Mouse (Mus musculus): ENCODE results near the gene Fam3b. TPM values are rescaled to one million over a fixed set of nuclear protein-coding genes. Genes with fewer than 3 reads are reported as not detected.

The Fam3b gene
- not detected for total RNA-seq (2022)

GRCm38 (mm10) chr16:97514099-97514940 is at the start of gene Fam3b:
Gene Fam3b, minus strand, starts transcription at chr16:97514816.
- no peak for DNase-seq (ENCODE audit: low spot score in 2 of 2)

DNA sequence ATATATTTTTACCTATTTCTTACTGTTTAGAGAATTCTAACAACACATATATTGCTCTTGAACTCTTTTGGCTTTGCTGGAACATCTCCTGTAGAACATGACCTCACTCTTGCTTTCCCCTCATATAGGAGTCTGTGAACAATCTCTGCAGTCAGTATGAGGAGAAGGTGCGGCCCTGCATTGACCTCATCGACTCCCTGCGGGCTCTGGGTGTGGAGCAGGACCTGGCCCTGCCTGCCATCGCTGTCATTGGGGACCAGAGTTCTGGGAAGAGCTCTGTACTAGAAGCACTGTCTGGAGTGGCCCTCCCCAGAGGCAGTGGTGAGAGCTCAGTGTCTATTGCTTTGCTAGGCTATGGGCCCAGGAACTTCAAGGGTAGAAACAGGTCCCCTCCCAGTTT is 29.7 kb upstream of the Fam3b start:
- no peak for DNase-seq (ENCODE audit: low spot score in 2 of 2)

DNA sequence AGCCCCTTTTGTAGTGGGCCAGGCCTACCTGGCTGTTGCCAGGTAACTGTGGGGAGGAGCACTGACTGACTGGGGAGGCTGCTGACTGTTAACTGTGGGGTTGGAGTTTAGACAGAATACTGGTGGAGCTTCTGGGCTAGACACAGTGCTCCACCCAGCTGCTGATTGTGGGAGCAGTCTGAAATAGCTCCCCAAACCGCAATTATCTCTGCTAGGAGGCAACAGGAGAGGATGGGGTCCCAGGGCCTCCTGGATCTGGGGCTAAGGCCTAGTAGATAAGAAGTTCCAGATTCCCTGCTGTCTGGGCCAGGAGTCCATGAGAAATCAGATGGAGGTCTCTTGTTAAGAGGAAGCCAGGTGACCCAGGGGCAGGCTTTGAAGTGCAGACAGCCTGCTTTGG is 22.2 kb upstream of the Fam3b start:
- no peak for DNase-seq (ENCODE audit: low spot score in 2 of 2)

GRCm38 (mm10) chr16:97535808-97536413 is 21.3 kb upstream of the Fam3b start:
- DNase-seq (ENCODE audit: low spot score in 2 of 2), result peak; percentile 8 to 12

DNA sequence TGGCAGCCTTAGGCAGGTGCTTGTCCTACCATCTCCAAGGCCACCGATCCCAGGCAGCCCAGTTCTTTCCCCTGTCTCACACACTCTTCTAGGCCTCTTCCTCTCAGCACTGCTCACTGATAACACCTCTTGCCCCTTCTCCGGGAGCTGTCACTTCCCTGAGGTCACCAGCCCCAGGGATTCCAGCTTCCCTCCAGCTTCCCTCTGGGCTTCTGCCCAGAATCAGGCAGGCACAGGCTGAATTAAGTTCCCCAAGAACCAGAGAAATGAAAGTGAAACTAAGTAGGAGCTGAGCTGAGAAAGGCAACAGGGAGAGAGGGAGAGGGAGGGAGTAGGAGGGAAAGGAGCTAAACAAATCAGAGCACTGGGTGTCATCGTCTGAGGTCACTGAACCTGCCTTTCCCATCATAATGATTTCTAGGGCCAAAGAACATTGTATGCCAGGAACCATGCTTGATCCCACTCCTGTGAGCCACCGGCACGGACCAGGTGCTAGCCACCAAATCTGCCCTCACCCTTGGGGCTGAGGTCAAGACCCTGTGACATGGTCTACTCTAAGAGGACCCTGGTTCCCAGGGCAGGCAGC is 20.4 kb upstream of the Fam3b start:
- DNase-seq (ENCODE audit: low spot score in 2 of 2), result peak; percentile 23 to 37

DNA sequence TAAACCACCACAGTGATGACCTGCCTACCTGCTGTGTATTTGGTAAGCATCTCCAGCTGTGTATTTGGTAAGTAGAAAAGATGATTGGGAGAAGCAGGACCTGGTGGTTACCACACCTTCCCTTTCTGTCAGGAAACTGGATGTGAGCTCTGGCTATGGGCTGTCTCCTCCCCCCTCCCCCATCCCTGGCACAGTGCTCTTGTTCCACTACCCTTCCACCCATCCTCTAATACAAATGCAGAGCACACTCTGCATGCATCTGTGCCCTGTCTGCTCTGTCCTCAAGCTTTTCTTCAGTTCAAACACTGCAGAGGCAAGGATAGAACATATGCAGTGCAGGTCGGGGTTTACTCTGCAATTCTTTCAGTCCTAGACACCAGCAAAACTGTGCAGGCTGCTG is 19.8 kb upstream of the Fam3b start:
- DNase-seq (ENCODE audit: low spot score in 2 of 2), result no peak

GRCm38 (mm10) chr16:97533751-97534150 is 19.1 kb upstream of the Fam3b start:
- DNase-seq (ENCODE audit: low spot score in 2 of 2), result no peak

DNA sequence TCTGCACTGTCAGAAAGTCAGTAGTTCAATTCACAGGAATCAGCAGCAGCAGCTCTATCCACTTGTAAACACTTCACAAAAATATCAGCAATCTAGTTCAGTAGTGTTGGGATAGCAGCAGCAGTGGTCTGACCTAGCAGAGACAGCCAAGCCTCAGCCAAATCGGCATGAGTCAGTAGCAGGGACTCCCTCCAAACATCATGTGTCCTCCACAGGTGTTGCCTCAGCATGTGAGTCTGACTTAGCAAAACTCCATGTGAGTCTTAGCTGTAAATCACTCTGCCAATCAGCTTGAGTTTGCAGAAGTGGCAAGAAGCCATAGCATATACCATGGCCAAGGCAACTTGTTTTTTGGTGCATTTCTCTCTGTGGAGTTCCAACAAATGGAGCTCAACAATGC is 18.5 kb upstream of the Fam3b start:
- no peak for DNase-seq (ENCODE audit: low spot score in 2 of 2)

DNA sequence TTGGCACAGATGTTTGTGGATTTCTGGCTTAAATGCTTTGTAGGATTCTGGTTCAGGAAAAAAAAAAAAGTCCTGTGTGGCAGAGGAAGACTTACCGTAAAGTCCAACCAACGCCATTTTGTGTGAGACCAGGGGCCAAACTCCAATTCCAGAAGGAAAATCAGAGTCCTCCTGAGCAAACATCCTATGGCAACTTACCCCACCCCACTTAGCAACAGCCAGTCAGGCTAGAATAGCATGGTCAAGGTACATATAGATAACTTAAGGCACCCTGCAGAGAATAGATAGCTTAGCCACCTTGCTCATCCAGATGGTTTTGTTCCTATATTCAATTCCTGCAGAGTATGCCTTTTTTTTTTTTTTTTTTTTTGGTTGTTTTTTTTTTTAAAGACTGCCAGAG is 14.6 kb upstream of the Fam3b start:
- DNase-seq (ENCODE audit: low spot score in 2 of 2), result no peak

GRCm38 (mm10) chr16:97523024-97523423 is 8.4 kb upstream of the Fam3b start:
- peak; percentile 11 to 51 for DNase-seq (ENCODE audit: low spot score in 2 of 2)

DNA sequence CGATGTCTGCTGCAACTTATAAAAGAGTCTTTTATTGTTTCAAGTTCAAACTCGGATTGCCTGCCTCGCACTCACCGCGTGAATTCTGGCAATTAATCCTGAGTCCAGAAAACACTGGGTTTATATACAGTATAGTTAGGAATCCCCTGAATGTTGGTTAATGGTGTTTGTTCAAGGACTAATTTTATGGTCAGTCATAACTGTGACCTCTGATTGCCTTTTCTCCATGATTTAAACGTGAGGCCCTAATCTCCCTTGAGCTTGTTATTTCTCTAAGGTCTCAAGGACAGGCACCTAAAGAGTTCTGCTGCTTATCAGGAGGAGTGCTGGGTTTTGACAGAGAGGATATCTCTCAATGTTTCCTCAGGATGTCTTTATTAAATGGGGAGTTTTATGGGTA is 7.4 kb upstream of the Fam3b start:
- DNase-seq (ENCODE audit: low spot score in 2 of 2), result no peak

DNA sequence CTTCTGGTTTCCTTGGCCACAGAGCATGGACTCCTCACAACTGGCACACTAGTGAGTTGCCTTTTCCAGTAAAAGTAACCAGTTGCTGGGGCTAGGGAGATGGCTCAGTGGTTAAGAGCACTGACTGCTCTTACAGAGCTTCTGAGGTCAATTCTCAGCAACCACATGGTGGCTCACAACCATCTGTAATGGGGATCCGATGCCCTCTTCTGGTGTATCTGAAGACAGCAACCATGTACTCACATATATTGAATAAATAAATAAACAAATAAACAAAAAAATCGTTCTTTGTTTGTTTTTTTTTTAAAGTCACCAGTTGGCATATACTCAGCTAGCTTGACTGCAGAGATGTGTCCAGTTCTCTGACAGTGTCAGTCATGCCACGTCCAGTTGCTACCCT is 1.7 kb upstream of the Fam3b start:
- DNase-seq (ENCODE audit: low spot score in 2 of 2), result no peak

DNA sequence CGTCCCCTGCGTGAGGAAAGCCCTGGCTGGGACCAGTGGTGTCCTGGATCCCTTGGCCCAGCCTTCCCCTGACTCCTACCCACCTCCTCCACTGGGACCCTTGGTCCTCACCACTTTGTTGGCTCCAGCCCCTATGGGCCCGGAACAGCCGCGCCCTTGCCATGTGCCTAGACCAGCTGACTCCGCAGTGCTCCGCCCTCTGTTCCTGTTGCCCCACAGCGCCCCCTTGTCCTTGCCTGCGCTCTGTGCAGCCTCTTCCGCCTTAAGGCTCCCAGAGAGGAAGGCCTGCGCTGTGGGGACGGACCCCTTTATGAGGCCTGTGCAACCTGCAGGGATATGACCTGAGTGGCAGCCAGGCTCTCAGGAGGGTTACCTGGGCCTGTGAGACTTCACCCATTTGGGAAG is 2.3 kb downstream of the Fam3b start:
- no peak for DNase-seq (ENCODE audit: low spot score in 2 of 2)

DNA sequence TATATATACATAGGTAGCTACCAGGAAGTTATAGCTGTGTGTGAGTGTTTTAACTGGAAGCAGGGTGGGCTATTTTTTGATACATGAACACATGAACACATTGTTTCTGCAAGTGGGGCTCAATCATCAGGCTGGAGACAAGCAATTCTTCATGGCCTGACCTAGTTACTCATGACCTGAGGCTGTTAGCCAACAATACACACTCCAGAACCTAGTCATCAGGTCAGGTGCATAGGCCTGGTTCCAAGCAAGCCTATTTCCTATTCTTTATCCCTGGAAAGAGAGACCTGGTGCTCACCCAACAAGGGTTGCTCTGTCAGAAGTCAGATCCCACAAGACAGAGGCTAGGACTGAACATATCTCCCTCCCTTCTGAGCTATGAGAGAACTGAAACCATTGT is 3.1 kb downstream of the Fam3b start:
- no peak for DNase-seq (ENCODE audit: low spot score in 2 of 2)

GRCm38 (mm10) chr16:97510849-97511248 is 3.8 kb downstream of the Fam3b start:
- DNase-seq (ENCODE audit: low spot score in 2 of 2), result no peak

- no peak for DNase-seq (ENCODE audit: low spot score in 2 of 2)
Measured at GRCm38 (mm10) chr16:97507783-97508182, 6.8 kb downstream of the Fam3b start.

GRCm38 (mm10) chr16:97504793-97505192 is 9.8 kb downstream of the Fam3b start:
- no peak for DNase-seq (ENCODE audit: low spot score in 2 of 2)

DNA sequence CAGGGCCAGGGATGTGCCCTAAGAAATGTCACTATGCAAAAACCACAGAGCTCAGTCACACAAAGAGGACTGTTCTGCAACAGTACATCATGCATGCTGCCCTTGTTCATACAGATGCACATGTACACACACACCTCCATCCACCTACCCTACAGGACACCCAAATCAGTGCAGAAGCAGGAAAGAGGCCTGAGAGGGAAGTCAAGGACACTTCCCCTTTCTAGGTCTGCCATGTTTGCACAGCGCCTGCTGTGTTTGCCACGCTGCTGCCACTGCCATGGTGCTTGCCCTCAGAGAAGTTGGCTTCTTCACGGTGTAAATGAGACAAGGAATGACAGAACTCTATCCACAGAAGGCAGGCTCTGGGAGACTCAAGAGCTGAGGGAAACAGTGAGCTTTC is 10.8 kb downstream of the Fam3b start:
- DNase-seq (ENCODE audit: low spot score in 2 of 2), result no peak

DNA sequence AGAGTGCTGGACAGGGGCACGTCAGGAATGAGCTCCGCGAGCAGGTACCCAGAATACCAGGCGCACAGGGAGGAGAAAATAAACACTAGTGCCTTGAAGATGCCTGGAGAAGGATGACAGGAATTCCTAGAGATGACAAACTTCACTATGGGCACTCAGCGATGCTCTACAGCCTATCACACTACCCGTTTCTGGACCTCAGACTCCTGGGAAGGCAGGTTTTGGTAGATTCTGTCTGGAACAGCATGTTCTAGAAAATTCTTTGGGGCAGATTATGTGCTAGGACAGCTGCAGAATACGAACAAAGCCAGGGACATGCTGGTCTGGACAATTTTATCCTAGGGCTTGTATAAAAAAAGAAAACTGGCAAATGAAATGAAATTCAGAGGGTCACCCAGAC is 13.7 kb downstream of the Fam3b start:
- no peak for DNase-seq (ENCODE audit: low spot score in 2 of 2)

DNA sequence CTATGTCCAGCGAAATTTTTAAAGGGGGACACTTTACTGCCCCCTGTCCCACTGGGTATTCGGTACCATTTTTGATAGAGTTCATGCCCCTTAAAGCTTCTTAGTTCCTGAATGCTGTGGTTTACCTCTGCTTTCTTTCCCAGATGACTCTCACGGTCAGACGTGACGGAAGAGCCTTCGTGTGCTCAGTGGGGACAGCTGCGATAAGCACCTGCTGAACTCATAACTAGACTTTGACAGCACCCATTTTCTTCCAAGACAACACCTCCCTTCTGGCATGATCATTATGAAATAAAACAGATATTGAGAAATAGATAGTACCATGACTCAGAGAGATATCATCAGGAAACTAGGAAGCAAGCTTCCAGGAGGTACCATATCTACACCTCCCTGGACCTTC is 15.2 kb downstream of the Fam3b start:
- DNase-seq (ENCODE audit: low spot score in 2 of 2), result no peak

DNA sequence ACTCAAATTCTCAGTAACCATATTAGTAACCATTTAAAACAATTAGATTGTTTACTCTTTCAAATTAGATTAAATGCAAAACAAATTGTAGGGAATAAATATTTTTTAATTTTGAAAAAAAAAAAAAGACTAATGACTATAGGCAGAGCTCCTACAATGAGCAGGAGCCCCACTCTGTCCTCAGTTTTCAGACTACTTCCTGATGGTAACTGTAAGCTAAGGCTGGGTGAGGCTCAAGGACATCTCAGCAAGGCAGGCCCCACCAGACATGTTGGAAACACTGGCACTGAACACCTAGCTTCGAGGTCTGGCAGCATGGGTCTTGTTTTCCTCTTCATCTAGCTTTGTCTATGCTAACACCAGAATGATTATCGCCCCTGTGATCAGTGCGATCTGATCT is 16.5 kb downstream of the Fam3b start:
- no peak for DNase-seq (ENCODE audit: low spot score in 2 of 2)

GRCm38 (mm10) chr16:97497682-97498081 is 16.9 kb downstream of the Fam3b start:
- DNase-seq (ENCODE audit: low spot score in 2 of 2), result no peak

DNA sequence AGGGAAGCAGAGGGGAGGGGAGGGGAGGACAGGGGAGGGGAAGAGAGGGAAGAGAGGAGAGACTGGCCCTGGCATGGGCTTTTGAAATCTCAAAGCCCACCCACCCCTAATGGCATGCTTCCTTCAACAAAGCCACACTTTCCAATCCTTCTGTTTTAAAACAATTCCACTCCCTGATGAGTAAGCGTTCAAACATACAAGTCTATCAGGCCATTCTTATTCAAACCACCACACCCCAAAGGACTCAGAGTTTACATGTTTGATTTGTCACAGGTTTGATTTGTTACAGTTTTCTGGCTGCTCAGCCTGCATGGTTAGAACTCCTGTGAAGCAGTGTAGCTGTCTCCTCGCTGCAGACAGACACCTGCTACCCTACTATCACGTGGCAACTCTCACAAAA is 18.6 kb downstream of the Fam3b start:
- DNase-seq (ENCODE audit: low spot score in 2 of 2), result no peak
